In genomic region chr7:131543623-131544481, GRCm38 (mm10) we compare ENCODE assay signal across 8 mouse cellular contexts. TPM values are rescaled to one million over a fixed set of nuclear protein-coding genes. Genes with fewer than 3 reads are reported as not detected.
DNase-seq lines count a peak whose midpoint lies in the region; ATAC-seq and TF ChIP-seq lines count a peak whose summit lies in the region.

No protein-coding gene starts in this region.

- intact Hi-C loops in left cerebral cortex, postnatal 10 days (cut with DNase I), result loop anchor here (5.0 kb wide), 1 partner anchor 338 kb away; no protein-coding TSS in a partner anchor

- under 1% methylated on average over 75 of the region's 75 CpGs for WGBS in lung, embryonic 15.5 days
- WGBS in embryonic facial prominence, embryonic 13.5 days, result under 1% methylated on average over 75 of the region's 75 CpGs
- 1% methylated on average over 75 of the region's 75 CpGs for WGBS in intestine, postnatal 0 days

- no peak overlapping the region for H3K9ac ChIP-seq in lung, embryonic 15.5 days
- H3K9ac ChIP-seq in embryonic facial prominence, embryonic 13.5 days, result no peak overlapping the region
- no peak overlapping the region for H3K9ac ChIP-seq in intestine, postnatal 0 days (ENCODE audit: low read depth, low read length)

- H3K27ac ChIP-seq in lung, embryonic 15.5 days, result no peak overlapping the region
- H3K27ac ChIP-seq in embryonic facial prominence, embryonic 13.5 days, result no peak overlapping the region
- H3K27ac ChIP-seq in intestine, postnatal 0 days (ENCODE audit: low read depth, low read length), result no peak overlapping the region
- H3K27ac ChIP-seq in layer of hippocampus, adult 2 months, result no peak overlapping the region

- TF ChIP-seq CTCF in intestine, postnatal 0 days (IDR thresholded peaks at IDR 0.05; ENCODE audit: low read depth), result no peak
- TF ChIP-seq CTCF in layer of hippocampus, adult 2 months (conservative IDR thresholded peaks at IDR 0.05), result no peak

- no peak for TF ChIP-seq POLR2A in myocyte (IDR thresholded peaks at IDR 0.05; ENCODE audit: insufficient read length, low read depth)

- peaks cover 98% of the 10 kb centered on the region for H3K27me3 ChIP-seq in lung, embryonic 15.5 days
- H3K27me3 ChIP-seq in embryonic facial prominence, embryonic 13.5 days, result peaks cover 97% of the 10 kb centered on the region
- peaks cover 96% of the 10 kb centered on the region for H3K27me3 ChIP-seq in intestine, postnatal 0 days (replicated peaks; ENCODE audit: control insufficient read depth, insufficient read depth, low read length)
- peaks cover 79% of the 10 kb centered on the region for H3K27me3 ChIP-seq in myocyte (ENCODE audit: control insufficient read depth, insufficient read depth, insufficient read length)

- ATAC-seq in lung, embryonic 15.5 days (ENCODE audit: borderline replicate concordance, extremely low read depth, low FRiP score, low TSS enrichment), result no peak
- no peak for ATAC-seq in embryonic facial prominence, embryonic 13.5 days (ENCODE audit: insufficient number of reproducible peaks, insufficient read depth, low FRiP score, low TSS enrichment, low read depth)
- no peak for ATAC-seq in intestine, postnatal 0 days

- H3ac ChIP-seq in myocyte (ENCODE audit: control insufficient read depth, insufficient read length), result no peak overlapping the region

- H3K4me3 ChIP-seq in lung, embryonic 15.5 days, result peak overlapping the region; percentile 38
- H3K4me3 ChIP-seq in embryonic facial prominence, embryonic 13.5 days, result peak overlapping the region; percentile 40
- peak overlapping the region; percentile 33 for H3K4me3 ChIP-seq in intestine, postnatal 0 days (ENCODE audit: low read depth, low read length)
- no peak overlapping the region for H3K4me3 ChIP-seq in myocyte
- H3K4me3 ChIP-seq in layer of hippocampus, adult 2 months, result no peak overlapping the region

- no peaks in the 10 kb centered on the region for H3K9me3 ChIP-seq in lung, embryonic 15.5 days
- no peaks in the 10 kb centered on the region for H3K9me3 ChIP-seq in embryonic facial prominence, embryonic 13.5 days
- H3K9me3 ChIP-seq in intestine, postnatal 0 days (ENCODE audit: control insufficient read depth), result no peaks in the 10 kb centered on the region

- DNase-seq in lung, postnatal 25 days (ENCODE audit: low spot score), result no peak
- DNase-seq in layer of hippocampus, adult 2 months (ENCODE audit: low spot score in 2 of 2), result no peak
- DNase-seq in left cerebral cortex, postnatal 10 days (ENCODE audit: extremely low spot score in 1 of 2, low spot score in 2 of 2), result no peak
- no peak for DNase-seq in cerebellum, adult 18-20 months

- peak overlapping the region; percentile 68 for H3K4me2 ChIP-seq in lung, embryonic 15.5 days
- H3K4me2 ChIP-seq in embryonic facial prominence, embryonic 13.5 days, result peak overlapping the region; percentile 63
- peak overlapping the region; percentile 61 for H3K4me2 ChIP-seq in intestine, postnatal 0 days (replicated peaks; ENCODE audit: low read depth)
- H3K4me2 ChIP-seq in myocyte (ENCODE audit: low read depth), result peak overlapping the region; percentile 38

- no peaks in the 10 kb centered on the region for H3K36me3 ChIP-seq in lung, embryonic 15.5 days
- no peaks in the 10 kb centered on the region for H3K36me3 ChIP-seq in embryonic facial prominence, embryonic 13.5 days
- H3K36me3 ChIP-seq in intestine, postnatal 0 days (ENCODE audit: control insufficient read depth, insufficient read depth), result no peaks in the 10 kb centered on the region
- no peaks in the 10 kb centered on the region for H3K36me3 ChIP-seq in myocyte (ENCODE audit: control insufficient read depth, insufficient read depth)

- peaks cover 34% of the 10 kb centered on the region for H3K4me1 ChIP-seq in lung, embryonic 15.5 days
- H3K4me1 ChIP-seq in embryonic facial prominence, embryonic 13.5 days, result peaks cover 28% of the 10 kb centered on the region
- 0 out of 2 replicates have a peak, but pooled peaks cover 6% of the 10 kb centered on the region for H3K4me1 ChIP-seq in intestine, postnatal 0 days (replicated peaks; ENCODE audit: control insufficient read depth, insufficient read depth, low read length)

- no peaks in the 10 kb centered on the region for H3K79me2 ChIP-seq in myocyte (ENCODE audit: control insufficient read depth, insufficient read depth)

TF ChIP-seq in myocyte, 11 proteins besides CTCF, POLR2A, EP300 and RAD21:
- no peak for TF ChIP-seq TCF12 (IDR thresholded peaks at IDR 0.05; ENCODE audit: insufficient read depth, poor library complexity, severe bottlenecking)
- no peak for TF ChIP-seq CEBPB (IDR thresholded peaks at IDR 0.05; ENCODE audit: insufficient read depth, poor library complexity, severe bottlenecking)
- TF ChIP-seq E2F4 (IDR thresholded peaks at IDR 0.05; ENCODE audit: insufficient read depth), result no peak
- no peak for TF ChIP-seq MYOG (IDR thresholded peaks at IDR 0.05; ENCODE audit: control insufficient read depth in 1 of 3, insufficient read depth in 1 of 3, insufficient read length in 2 of 3, low read depth in 2 of 3)
- TF ChIP-seq SRF (IDR thresholded peaks at IDR 0.05; ENCODE audit: control insufficient read depth, insufficient read length, low read depth), result no peak
- no peak for TF ChIP-seq MYOD1 (IDR thresholded peaks at IDR 0.05; ENCODE audit: control insufficient read depth in 1 of 3, insufficient read length in 2 of 3, low read depth in 2 of 3)
- no peak for TF ChIP-seq MAX (IDR thresholded peaks at IDR 0.05; ENCODE audit: low read depth)

RNA-seq across cellular contexts. Expression of gene Hmx3, which starts 1.2 kb away (rescaled TPM):
- polyA plus RNA-seq in lung, embryonic 15.5 days (2015; fragmentation: Nextera tagmentation; extraction: Ambion mirVana), result not detected in 2 replicates
- polyA plus RNA-seq in embryonic facial prominence, embryonic 13.5 days (2015; fragmentation: Nextera tagmentation; extraction: Ambion mirVana), result not detected in 2 replicates
- polyA plus RNA-seq in intestine, postnatal 0 days (2015; fragmentation: Nextera tagmentation; extraction: Ambion mirVana), result 0.91 and 1.4 TPM in 2 replicates
- polyA plus RNA-seq in myocyte (2012; fragmentation: generic; extraction: Trizol), result 0.36 TPM
- not detected for total RNA-seq in layer of hippocampus, adult 2 months (2021)
- not detected for total RNA-seq in left cerebral cortex, postnatal 10 days (2021)

RNA-seq across cellular contexts. Expression of gene Hmx2, which starts 4.7 kb away (rescaled TPM):
- not detected in 2 replicates for polyA plus RNA-seq in lung, embryonic 15.5 days (2015; fragmentation: Nextera tagmentation; extraction: Ambion mirVana)
- 0.08 TPM in 1 of 2 replicates, not detected in the other for polyA plus RNA-seq in embryonic facial prominence, embryonic 13.5 days (2015; fragmentation: Nextera tagmentation; extraction: Ambion mirVana)
- 0.55 and 0.56 TPM in 2 replicates for polyA plus RNA-seq in intestine, postnatal 0 days (2015; fragmentation: Nextera tagmentation; extraction: Ambion mirVana)
- polyA plus RNA-seq in myocyte (2012; fragmentation: generic; extraction: Trizol), result 0.76 TPM
- not detected for total RNA-seq in layer of hippocampus, adult 2 months (2021)
- not detected for total RNA-seq in left cerebral cortex, postnatal 10 days (2021)

RNA-seq across cellular contexts. Expression of gene Bub3, which starts 16.2 kb away (rescaled TPM):
- polyA plus RNA-seq in lung, embryonic 15.5 days (2015; fragmentation: Nextera tagmentation; extraction: Ambion mirVana), result 263 and 268 TPM in 2 replicates
- polyA plus RNA-seq in embryonic facial prominence, embryonic 13.5 days (2015; fragmentation: Nextera tagmentation; extraction: Ambion mirVana), result 232 and 237 TPM in 2 replicates
- 72.3 and 74.7 TPM in 2 replicates for polyA plus RNA-seq in intestine, postnatal 0 days (2015; fragmentation: Nextera tagmentation; extraction: Ambion mirVana)
- polyA plus RNA-seq in myocyte (2012; fragmentation: generic; extraction: Trizol), result 99.7 TPM
- 10 to 100 TPM; 59.4 to 66.3 TPM for total RNA-seq in layer of hippocampus, adult 2 months (2021)
- total RNA-seq in left cerebral cortex, postnatal 10 days (2021), result 10 to 100 TPM; 56.1 to 57.0 TPM

Comparison
In these comparisons a context has a peak if more than half of its experiments do, and no peak if none do; other contexts are left out.
1. H3K4me3 ChIP-seq: peak in lung, embryonic 15.5 days (single experiment), embryonic facial prominence, embryonic 13.5 days (single experiment) and intestine, postnatal 0 days (single experiment); none in myocyte (single experiment) and layer of hippocampus, adult 2 months (single experiment).
2. Peak in every context shown above with its lines, with median percentiles within 50 percentile points of each other: H3K4me2 ChIP-seq.